Mouse (Mus musculus): Measurements from ENCODE around the gene Cdc42ep2. TPM values are rescaled to one million over a fixed set of nuclear protein-coding genes. Genes with fewer than 3 reads are reported as not detected.

Gene Cdc42ep2
- total RNA-seq, 2 experiments from 2014 or later: 1.7 to 3.4 TPM

DNA sequence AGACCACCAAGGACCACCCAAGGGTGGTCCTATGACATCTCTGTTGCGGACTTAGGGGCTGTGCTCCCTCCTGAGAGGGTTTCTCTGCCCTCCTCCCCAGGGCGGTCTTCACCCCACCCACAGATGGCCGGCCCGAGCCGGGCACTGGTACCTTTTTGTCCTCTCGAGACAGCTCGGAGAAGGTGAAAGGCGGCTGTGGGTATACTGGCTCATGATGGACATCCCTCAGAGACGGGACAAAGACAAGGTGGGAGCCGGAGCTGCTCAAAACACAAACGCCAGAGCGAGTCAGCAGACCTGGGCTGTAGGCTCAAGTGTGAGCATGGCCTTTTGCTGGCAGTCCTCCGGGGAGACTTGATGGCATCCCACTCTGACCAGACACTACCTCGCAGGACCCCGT, 18.8 kb upstream of the Cdc42ep2 start:
- no peak for ATAC-seq (ENCODE audit: poor library complexity, severe bottlenecking)

DNA sequence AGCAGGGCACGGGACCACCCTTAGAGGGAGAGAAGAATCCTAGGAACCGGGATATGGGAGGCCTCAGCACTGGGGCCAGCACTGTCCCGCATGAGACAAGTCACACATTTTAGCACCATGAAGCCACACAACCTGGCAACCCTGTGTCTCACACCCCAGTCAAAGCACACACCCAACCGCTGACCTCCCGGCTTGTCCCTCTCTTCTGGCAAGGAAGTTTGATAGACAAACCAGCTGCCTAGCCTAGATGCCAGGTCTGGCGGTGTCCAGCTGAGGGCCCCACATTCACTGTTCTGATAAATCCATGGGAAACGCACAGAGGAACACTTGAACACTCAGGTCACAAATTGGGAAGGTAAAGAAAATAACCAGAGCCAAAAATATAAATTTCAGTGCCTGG, 18.0 kb upstream of the Cdc42ep2 start:
- ATAC-seq (ENCODE audit: poor library complexity, severe bottlenecking): no peak

DNA sequence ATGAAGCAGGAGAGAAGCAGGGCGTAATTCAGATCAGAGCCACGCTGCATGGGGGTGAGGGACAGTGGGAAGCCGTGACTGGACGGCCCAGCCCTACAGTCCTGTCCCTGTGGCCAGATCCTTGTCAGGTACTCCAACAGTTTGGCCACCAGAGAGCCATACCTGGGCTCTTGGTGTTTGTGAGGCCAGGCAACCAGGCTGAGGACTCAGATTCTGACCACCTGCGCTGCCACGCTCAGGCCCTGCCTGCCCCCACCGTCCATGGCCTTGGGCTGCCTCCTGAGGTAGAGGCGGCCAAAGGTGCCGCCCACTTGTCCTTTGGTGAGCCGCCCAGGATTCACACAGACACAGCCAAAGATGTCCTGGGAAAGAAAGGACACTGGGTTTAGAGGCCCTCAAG, 16.0 kb upstream of the Cdc42ep2 start:
- no peak for ATAC-seq (ENCODE audit: poor library complexity, severe bottlenecking)

DNA sequence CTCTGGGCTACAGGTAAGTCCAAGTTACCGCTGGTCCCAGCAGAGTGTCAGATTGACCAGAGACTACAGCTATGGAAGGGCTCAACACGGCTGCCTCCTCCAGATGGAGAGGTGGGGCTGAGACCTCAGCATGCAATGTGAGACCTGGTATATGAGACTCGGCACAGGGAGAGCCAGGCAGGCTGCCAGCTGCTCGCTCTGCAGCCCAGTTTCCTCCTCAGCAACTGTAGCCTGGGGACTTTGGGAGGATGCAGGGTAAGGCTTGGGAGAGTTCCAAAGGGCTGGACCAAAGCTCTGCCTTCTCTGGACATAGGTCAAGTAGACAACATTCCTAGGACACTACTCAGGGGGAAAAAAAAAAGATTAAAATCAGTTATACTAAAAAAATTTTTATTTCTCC, 15.6 kb upstream of the Cdc42ep2 start:
- ATAC-seq (ENCODE audit: poor library complexity, severe bottlenecking): no peak

- ATAC-seq (ENCODE audit: poor library complexity, severe bottlenecking): no peak
Observed at GRCm38 (mm10) chr19:5939715-5940114, 15.1 kb upstream of the Cdc42ep2 start.

GRCm38 (mm10) chr19:5938516-5938915, 13.9 kb upstream of the Cdc42ep2 start:
- no peak for ATAC-seq (ENCODE audit: poor library complexity, severe bottlenecking)

DNA sequence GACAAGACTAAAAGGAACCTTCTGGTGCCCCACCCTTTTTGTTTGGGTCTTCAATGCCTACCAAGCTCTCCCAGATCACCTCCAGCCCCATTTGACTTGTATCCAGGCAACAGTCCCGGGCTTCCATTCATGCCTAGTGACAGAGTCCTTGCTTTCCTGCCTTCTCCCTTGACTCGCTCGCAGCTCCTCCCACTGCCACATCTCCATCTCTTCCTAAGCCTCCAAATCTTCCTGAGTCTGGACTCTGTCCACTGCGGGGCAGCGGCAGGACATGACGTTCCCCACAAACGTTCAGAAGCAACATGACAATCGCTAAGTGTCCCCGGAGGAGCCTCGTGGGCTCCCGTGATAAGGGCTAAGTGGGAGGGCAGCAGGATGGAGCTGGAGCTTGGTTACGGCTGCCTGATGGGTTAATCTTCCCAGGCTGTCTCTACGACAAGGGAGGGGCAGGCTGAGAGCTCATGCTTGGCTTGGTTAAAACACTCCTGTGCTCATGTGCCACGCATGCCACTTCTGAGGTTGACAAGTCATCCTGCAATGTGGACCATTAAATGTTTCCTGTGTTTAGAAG, 13.3 kb upstream of the Cdc42ep2 start:
- ATAC-seq (ENCODE audit: poor library complexity, severe bottlenecking): no peak

GRCm38 (mm10) chr19:5937095-5937835, 12.6 kb upstream of the Cdc42ep2 start:
- no peak for ATAC-seq (ENCODE audit: poor library complexity, severe bottlenecking)

GRCm38 (mm10) chr19:5935691-5936090, 11.1 kb upstream of the Cdc42ep2 start:
- ATAC-seq (ENCODE audit: poor library complexity, severe bottlenecking): no peak

DNA sequence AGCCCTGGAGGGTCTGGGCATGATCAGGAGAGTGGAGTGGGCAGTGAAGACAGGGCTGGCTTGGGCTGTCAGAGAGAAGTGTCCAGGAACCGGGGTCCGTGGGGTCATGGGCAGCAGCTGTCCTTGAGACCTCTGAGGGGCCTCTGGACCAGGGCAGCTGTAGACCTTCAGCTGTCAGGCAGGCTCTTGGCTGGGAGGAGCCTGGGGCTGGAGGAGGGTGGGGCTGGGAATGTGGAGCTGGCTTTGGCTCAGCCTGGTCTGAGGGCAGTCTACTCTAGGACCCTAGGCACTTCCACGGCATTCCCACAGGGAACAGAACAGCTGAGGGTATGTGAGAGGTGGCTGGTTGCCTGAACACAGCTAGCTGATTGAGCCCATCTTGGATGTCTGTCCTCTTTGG, 10.7 kb upstream of the Cdc42ep2 start:
- no peak for ATAC-seq (ENCODE audit: poor library complexity, severe bottlenecking)

- peak; percentile 68 for ATAC-seq (ENCODE audit: poor library complexity, severe bottlenecking)
Observed at GRCm38 (mm10) chr19:5929634-5930596, 5.3 kb upstream of the Cdc42ep2 start.

DNA sequence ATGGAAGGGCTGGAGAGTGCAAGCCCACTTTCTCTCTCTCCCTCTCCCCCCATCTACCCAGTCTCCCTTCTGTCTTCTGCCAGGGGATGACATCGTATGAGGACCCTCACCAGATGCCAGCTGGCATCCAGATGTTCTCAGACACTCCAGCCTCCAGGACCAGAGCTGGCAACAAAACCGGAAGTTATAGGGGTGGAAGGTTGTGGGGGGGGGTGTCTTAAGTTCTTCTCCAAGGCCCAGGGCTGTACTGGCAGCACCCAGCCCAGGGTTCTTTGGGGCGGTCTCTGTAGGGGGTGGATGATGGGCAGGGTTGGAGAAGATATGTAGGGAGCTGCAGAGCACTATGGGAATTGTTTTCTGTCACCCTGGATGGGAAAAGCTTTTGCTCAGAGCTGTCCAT, 3.9 kb upstream of the Cdc42ep2 start:
- ATAC-seq (ENCODE audit: poor library complexity, severe bottlenecking): no peak

- ATAC-seq (ENCODE audit: poor library complexity, severe bottlenecking): no peak
Observed at GRCm38 (mm10) chr19:5928104-5928503, 3.5 kb upstream of the Cdc42ep2 start.

DNA sequence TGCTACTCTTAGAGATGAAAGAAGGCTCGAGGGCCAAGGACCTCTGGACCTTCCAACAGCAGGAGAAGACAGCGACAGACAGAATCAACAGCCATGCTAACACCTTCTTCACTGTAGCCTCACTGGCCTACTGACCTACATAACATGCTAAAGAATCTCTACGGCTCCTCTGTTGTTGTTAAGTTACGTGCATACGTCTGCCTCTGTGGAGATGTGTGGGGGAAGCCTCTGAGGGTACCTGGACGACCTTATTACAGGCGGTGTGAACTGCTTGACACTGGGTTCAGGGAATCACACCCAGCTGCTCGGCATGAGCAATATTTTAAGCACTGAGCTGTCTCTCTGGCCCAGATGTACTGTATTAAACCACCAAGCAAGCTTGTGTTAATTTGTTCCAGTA, 2.9 kb upstream of the Cdc42ep2 start:
- ATAC-seq (ENCODE audit: poor library complexity, severe bottlenecking): no peak

- ATAC-seq (ENCODE audit: poor library complexity, severe bottlenecking): no peak
Observed at GRCm38 (mm10) chr19:5927026-5927425, 2.4 kb upstream of the Cdc42ep2 start.

GRCm38 (mm10) chr19:5925311-5925855, 767 bp upstream of the Cdc42ep2 start:
- no peak for ATAC-seq (ENCODE audit: poor library complexity, severe bottlenecking)

- peak; percentile 76 for ATAC-seq (ENCODE audit: poor library complexity, severe bottlenecking)
Observed at GRCm38 (mm10) chr19:5923990-5924712, 465 bp downstream of the Cdc42ep2 start.

DNA sequence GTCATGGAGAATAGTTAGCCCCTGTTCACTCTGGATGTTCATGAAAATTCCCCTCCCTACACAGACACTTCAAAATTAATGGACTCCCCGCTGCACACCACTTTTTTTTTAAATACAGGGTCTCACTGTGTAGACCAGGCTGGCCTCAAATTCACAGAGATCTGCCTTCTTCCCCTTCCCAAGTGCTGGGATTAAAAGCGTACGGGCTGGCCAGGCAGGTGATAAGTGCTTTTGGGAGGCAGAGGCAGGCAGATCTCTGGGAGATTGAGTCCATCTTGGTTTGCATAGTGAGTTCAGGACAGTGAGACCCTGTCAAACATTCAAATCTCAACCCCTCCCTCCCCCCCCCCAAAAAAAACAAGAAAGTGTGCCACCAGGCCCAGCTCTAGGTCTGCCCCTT, 1.7 kb downstream of the Cdc42ep2 start:
- no peak for ATAC-seq (ENCODE audit: poor library complexity, severe bottlenecking)

DNA sequence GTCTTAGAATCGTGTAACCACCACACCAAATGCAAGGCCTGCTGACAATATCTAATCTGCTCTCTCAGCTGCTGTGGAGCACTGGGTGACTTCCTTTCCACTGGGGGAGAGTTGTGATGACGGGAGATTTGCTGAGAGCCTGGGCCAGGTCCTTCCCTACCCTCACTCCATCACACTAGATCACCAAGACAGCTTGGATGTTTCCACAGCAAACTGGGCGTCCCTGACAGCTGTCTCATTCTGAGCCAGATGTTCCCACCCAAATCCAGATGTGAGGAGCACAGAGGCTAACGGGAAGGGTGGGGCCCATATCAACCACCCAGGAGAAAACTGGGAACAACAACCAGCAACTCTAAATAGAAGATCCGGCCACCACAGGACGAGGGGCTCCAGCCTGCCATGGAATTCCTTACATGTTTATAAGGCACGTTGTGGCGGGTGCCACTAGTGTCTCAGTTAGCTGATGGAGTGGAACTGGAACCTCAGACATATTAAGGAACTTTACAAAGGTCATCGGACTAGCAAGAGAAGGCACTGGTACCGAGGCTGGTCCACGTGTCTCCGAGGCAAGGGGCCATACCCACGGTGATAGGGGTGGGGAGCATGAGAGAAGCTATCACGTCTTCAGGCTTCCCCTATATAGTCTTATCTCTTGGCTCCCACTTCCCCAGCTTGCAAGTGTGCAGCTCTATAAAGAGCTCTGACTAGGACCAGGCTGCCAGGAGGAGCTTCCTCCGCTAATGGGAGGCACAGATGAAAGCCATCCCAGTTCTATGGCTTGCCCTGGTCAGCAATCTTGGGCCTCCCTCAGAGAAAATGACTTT, 2.3 kb downstream of the Cdc42ep2 start:
- no peak for ATAC-seq (ENCODE audit: poor library complexity, severe bottlenecking)

- no peak for ATAC-seq (ENCODE audit: poor library complexity, severe bottlenecking)
Observed at GRCm38 (mm10) chr19:5921715-5922114, 2.9 kb downstream of the Cdc42ep2 start.

Data from megakaryocyte, adult 5-6 weeks (primary cell).